Mouse (Mus musculus): Measurements from ENCODE around the gene Osbp2.

The Osbp2 gene

GRCm38 (mm10) chr11:3759433-3759832, 104.3 kb downstream of the Osbp2 start:
- DNase-seq (ENCODE audit: low spot score): no peak

GRCm38 (mm10) chr11:3755341-3755740, 108.4 kb downstream of the Osbp2 start:
- no peak for DNase-seq (ENCODE audit: low spot score)

GRCm38 (mm10) chr11:3754685-3755084, 109.0 kb downstream of the Osbp2 start:
- DNase-seq (ENCODE audit: low spot score): no peak

GRCm38 (mm10) chr11:3753897-3754296, 109.8 kb downstream of the Osbp2 start:
- no peak for DNase-seq (ENCODE audit: low spot score)

- DNase-seq (ENCODE audit: low spot score): no peak
These were observed 110.9 kb downstream of the Osbp2 start for GRCm38 (mm10) chr11:3752766-3753165.

GRCm38 (mm10) chr11:3749831-3750230, 113.9 kb downstream of the Osbp2 start:
- DNase-seq (ENCODE audit: low spot score): no peak

- DNase-seq (ENCODE audit: low spot score): no peak
These were observed 121.3 kb downstream of the Osbp2 start for GRCm38 (mm10) chr11:3742449-3742848.

GRCm38 (mm10) chr11:3741183-3741582, 122.5 kb downstream of the Osbp2 start:
- no peak for DNase-seq (ENCODE audit: low spot score)

GRCm38 (mm10) chr11:3738778-3739177, 124.9 kb downstream of the Osbp2 start:
- DNase-seq (ENCODE audit: low spot score): no peak

GRCm38 (mm10) chr11:3735715-3736114, 128.0 kb downstream of the Osbp2 start:
- DNase-seq (ENCODE audit: low spot score): no peak

GRCm38 (mm10) chr11:3733933-3734636, 129.6 kb downstream of the Osbp2 start:
- DNase-seq (ENCODE audit: low spot score): no peak

- DNase-seq (ENCODE audit: low spot score): no peak
These were observed 132.2 kb downstream of the Osbp2 start for GRCm38 (mm10) chr11:3731469-3731868.

- DNase-seq (ENCODE audit: low spot score): no peak
These were observed 136.1 kb downstream of the Osbp2 start for GRCm38 (mm10) chr11:3727438-3728105.

- DNase-seq (ENCODE audit: low spot score): no peak
These were observed 138.2 kb downstream of the Osbp2 start for GRCm38 (mm10) chr11:3725331-3726054.

GRCm38 (mm10) chr11:3724726-3725125, 139.0 kb downstream of the Osbp2 start:
- no peak for DNase-seq (ENCODE audit: low spot score)

GRCm38 (mm10) chr11:3723910-3724309, 139.8 kb downstream of the Osbp2 start:
- peak; percentile 57 for DNase-seq (ENCODE audit: low spot score)

- DNase-seq (ENCODE audit: low spot score): no peak
These were observed 140.8 kb downstream of the Osbp2 start for GRCm38 (mm10) chr11:3722861-3723260.

GRCm38 (mm10) chr11:3722036-3722435, 141.7 kb downstream of the Osbp2 start:
- no peak for DNase-seq (ENCODE audit: low spot score)

- DNase-seq (ENCODE audit: low spot score): no peak
These were observed 147.0 kb downstream of the Osbp2 start for GRCm38 (mm10) chr11:3716662-3717061.

GRCm38 (mm10) chr11:3714486-3714885, 149.2 kb downstream of the Osbp2 start:
- peak; percentile 74 for DNase-seq (ENCODE audit: low spot score)

- DNase-seq (ENCODE audit: low spot score): no peak
These were observed 153.5 kb downstream of the Osbp2 start for GRCm38 (mm10) chr11:3710203-3710602.

GRCm38 (mm10) chr11:3707057-3707456, 156.6 kb downstream of the Osbp2 start:
- DNase-seq (ENCODE audit: low spot score): no peak

- DNase-seq (ENCODE audit: low spot score): no peak
These were observed 159.3 kb downstream of the Osbp2 start for GRCm38 (mm10) chr11:3704404-3704803.
